Mouse (Mus musculus): ENCODE results near the gene Zfyve26. TPM values are rescaled to one million over a fixed set of nuclear protein-coding genes. Genes with fewer than 3 reads are reported as not detected.
A peak's percentile ranks its signal among the peaks of the same experiment; 100 is the strongest.
"Not testable (repeated sequence)": the region's sequence is repeated elsewhere in the genome, so short reads cannot be mapped to it uniquely, and the experiment has no call there.

Gene Zfyve26
- total RNA-seq (2021) = 10 to 100 TPM; 18.7 to 22.5 TPM
- long read RNA-seq, experiment 1 = 0 reads
- long read RNA-seq, experiment 2, partial matches to known transcripts = 4 of 6 reads
- long read RNA-seq, experiment 2, other reads (novel, unspliced or antisense) = 1 of 6 reads

DNA sequence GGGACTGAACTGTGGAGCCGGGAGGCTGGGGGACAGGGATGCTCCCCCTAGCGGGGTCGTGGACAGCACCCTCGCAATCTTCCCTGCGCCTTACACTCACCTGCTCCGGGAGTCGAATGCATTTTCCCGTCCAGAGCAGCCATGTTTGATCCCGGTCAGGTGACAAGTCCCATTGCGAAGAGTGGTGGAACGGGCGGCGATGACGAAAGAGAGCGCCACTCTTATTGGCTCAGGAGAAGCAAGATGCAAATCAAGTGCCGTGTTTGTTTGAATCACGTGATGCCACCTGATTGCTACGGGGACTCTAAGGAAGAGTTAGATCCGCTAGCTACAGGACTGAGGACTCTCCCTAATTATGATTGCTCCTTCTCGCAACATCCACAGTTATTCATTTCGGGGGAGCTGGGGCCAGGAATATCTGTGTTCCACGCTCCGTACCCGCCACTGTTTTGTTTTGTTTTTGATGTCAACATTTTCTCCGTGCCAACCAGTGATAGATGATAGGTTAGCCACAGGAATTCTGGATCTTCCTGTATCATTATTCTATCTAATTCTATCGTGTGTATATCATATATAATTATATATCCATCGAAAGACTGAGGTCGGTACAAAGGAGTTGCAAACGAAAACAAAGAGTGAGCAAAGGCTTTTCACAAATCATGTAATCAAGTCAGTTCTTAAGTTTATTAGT is at the start of gene Zfyve26:
Gene Zfyve26, minus strand, starts transcription at position 179 of the 691 bp plus-strand sequence.
- DNase-seq (ENCODE audit: low spot score in 2 of 2) = peak; percentile 78 to 81

DNA sequence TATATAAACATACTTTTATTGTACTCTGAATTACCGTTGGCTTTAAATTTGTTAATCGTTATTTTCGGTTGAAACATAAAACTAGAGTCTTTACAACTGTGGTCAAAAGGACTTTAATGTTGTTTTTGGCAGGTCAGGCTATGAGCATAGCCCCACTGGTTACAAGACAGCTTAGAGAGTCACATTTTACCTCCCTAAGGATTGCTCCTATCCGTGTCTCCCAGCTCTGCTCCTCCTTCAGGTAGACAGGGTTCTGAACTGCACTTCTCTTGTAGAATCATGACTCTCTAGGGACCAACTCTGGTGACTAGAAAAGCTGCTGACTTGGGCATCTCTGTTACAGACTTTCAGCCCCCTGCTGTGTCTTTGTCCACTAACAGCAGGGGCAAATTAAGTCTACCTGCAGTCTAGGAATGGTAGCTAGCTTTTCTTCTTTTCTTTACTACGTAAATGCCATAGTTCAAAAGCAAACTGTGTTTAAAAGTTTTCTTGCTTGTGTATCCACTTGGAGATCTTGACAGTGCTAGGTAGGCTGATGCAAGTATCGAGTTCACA is 45.3 kb upstream of the Zfyve26 start:
- DNase-seq (ENCODE audit: low spot score in 2 of 2) = no peak

DNA sequence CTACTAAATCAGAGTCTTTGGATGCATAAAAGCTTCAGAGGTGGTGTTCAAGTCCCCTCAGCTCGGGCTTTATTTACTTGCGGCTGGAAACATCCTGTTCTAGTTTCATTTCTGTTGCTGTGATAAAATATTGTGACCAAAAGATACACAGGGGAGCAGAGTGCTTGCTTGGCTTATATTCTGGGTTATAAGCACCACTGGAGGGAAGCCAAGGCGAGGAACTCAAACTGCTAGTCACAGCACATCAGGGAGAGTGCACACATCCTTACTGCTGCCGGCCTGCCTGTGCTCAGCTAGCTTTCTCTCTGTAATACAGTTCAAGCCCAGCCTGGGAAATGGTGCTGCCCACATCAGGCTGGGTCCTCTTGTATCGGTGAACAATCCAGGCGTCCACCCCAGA is 44.4 kb upstream of the Zfyve26 start:
- no peak for DNase-seq (ENCODE audit: low spot score in 2 of 2)

GRCm38 (mm10) chr12:79338791-79339190 is 42.7 kb upstream of the Zfyve26 start:
- DNase-seq (ENCODE audit: low spot score in 2 of 2) = no peak

- DNase-seq (ENCODE audit: low spot score in 2 of 2) = no peak
Observed at GRCm38 (mm10) chr12:79331722-79332121, 35.6 kb upstream of the Zfyve26 start.

- no peak for DNase-seq (ENCODE audit: low spot score in 2 of 2)
Observed at GRCm38 (mm10) chr12:79330571-79330970, 34.5 kb upstream of the Zfyve26 start.

DNA sequence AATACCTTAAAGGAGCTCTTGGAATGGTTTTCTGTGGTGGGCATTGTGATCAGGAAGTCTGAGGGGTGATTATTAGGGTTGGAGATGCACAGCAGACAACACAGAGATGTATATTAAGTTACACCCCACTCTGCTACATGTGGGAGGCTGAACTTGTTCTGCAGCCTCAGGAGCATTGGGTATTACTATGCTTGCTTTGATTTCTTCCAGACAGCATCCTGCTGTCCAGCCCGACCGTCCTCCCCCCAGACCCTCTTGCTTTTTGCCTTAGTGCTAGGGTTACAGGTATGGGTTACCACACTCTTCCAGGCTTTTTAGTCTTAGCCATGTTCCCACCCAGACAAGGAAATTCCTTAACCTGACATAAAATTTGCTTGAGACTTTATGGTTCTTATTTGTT is 31.8 kb upstream of the Zfyve26 start:
- no peak for DNase-seq (ENCODE audit: low spot score in 2 of 2)

- no peak for DNase-seq (ENCODE audit: low spot score in 2 of 2)
Observed at GRCm38 (mm10) chr12:79326745-79327144, 30.6 kb upstream of the Zfyve26 start.

GRCm38 (mm10) chr12:79326236-79326635 is 30.1 kb upstream of the Zfyve26 start:
- no peak for DNase-seq (ENCODE audit: low spot score in 2 of 2)

DNA sequence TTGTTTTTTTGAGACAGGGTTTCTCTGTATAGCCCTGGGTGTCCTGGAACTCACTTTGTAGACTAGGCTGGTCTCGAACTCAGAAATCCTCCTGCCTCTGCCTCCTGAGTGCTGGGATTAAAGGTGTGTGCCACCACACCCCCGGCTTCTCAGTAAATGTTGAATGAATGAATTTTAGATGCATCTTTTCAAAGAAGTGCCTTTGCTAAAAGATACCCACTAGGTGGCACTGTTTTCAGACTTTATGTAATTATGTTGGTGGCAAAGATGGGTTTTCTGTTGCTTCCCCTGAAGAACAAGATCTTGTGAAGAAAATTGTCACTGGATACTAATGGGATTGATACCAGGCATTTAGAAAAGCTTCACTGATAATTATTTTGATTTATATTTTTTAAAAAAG is 26.4 kb upstream of the Zfyve26 start:
- not testable (repeated sequence) for DNase-seq (ENCODE audit: low spot score in 2 of 2)

GRCm38 (mm10) chr12:79320895-79321294 is 24.8 kb upstream of the Zfyve26 start:
- no peak for DNase-seq (ENCODE audit: low spot score in 2 of 2)

DNA sequence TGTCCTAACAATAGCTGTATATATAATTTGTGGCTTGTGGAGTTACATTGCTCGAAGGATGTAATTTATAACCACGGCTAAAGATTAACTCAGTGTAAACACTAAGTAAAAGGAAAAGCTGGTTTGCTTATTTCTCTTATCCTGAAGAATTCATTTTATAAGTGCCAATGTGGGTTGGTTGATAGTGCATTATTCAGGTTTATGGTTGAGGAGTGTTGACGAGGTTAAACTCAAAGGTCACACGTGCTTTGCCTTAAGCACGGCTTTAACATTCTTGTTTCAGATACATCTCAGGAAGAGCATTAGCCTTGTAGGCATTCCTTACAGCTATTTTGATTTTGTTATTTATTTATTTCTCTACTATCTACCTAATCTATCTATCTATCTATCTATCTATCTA is 21.2 kb upstream of the Zfyve26 start:
- no peak for DNase-seq (ENCODE audit: low spot score in 2 of 2)

DNA sequence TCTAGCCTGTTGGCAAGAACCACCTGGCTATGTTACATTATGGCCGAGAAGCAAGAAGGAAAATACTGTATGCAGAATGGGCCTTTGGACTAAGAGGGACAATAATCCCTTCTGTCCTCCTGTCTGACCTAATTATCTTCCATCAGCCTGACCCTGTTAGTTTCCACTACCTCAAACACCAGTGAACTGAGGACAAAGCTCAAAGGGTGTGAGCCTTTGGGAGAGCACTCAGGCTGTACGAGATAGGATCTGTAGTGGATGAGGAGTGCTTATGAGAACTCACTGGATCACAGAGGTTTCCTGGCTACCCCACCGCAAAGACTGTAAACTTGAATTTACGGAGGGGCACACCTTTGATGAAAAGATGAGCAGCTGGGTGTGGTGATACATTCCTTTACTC is 17.6 kb upstream of the Zfyve26 start:
- DNase-seq (ENCODE audit: low spot score in 2 of 2) = no peak

DNA sequence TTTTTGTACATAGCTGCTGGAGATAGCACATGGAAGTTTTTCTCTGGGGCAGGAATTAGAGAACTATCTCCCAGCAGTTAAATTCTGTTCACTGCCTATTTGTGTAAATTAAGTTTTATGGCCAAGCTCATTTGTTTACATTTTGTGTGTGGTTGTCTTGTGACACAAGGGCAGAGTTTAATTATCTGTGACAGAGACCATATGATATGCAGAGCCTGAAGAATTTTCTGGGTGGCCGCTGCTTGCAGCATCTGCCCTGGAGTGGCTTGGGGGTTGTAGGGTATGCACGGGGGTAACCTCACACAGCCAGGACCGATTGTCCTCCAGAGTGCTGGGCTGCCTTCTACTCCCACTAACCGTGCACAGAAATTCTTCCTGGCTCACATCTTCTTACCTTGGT is 9.9 kb upstream of the Zfyve26 start:
- no peak for DNase-seq (ENCODE audit: low spot score in 2 of 2)

DNA sequence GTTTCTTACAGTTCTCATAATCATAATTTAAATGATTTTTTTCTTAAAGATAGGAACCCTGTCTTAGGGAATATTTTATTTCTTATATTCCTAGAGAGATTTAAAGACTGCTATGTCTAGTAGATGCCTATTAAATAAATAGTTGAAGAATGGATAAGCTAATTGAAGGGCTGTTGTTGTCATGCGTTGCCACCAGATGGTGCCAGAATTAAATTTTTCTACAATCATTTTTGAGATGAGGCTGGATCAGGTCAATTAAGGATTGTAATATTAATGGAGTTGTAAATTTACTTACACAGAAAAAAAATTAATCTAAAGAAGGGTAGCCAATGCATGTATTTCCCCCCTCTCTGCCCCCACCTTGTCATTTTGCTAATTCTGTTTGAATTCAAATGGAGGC is 9.0 kb upstream of the Zfyve26 start:
- no peak for DNase-seq (ENCODE audit: low spot score in 2 of 2)

- DNase-seq (ENCODE audit: low spot score in 2 of 2) = no peak
Observed at GRCm38 (mm10) chr12:79301802-79302201, 5.7 kb upstream of the Zfyve26 start.

DNA sequence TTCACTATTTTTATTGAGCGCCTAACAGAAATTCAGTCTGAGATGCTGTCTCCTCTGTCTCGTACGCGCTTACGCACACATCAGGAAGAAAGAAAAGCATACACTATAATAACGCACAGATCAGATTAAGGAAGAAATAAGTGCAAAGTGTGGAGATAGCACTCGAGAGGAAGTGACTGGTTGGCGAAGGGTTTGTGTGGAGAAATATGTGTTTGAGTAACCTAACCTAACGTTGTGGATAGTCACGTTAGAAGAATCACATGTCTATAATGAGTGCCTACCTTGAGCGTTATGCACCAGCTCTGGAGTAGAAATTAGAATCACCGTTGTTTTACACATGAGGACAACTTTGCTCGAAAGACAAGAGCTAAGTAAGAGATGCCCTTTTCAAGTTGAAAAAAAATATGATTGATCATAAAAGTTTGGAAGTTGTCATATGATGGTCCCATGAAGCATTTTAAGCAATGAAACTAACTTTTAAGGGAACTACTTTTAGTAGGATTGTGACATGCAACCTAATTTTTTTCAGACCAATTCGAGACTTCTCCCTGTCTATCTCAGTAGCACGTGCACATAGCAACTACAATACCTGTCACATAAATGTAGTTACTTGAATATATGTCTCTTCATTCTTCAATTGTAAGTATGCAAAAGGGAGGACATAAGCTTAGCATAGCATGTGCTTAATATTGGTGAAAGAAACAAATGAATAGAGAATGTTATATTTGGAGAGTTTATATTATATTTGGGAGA is 2.0 kb upstream of the Zfyve26 start:
- DNase-seq (ENCODE audit: low spot score in 2 of 2) = no peak

DNA sequence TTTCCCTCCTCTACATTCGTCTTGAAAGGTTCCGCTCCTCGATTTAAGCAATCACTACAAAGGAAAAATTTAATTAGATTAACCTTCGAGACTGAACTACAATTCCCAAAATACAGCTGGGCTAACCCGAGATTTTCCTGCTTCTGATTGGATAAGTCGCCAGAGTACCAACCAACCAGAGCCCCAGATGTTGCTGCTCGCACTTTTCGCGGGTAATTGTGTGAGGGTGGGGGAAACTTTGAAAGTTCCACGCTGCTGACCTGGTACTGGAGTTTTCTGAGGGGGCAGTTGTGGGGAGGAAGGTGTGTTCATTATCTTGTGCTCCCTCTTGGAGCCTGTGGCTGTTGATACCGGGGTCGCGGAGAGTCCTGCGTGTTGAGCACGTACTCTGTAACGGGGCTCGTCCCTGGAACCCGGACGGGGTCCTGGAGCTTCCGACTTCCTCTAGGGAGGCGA is 1.0 kb upstream of the Zfyve26 start, which contains the start of gene Rad51b:
Gene Rad51b, plus strand, starts transcription at position 162 of the 456 bp plus-strand sequence.
- peak; percentile 53 to 54 for DNase-seq (ENCODE audit: low spot score in 2 of 2)

DNA sequence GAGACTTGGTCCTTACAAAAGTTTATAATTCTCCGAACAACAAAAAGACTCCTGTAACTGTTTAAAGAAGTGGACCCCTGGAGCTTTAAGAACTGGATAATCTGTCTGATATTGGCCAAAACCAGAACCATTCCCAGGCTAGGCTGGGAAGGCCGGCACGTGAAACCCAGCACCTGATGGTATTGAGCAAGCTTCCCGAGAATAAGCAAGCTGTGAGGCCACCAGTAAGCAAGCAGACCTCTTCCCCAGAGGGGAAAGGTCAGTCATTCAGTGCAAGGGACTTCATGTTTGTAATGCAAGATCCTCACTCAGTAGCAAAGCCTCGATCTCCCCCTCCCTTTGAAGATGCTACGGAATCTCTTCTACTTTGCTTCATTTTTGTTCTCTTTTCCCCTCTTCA is 3.2 kb downstream of the Zfyve26 start:
- no peak for DNase-seq (ENCODE audit: low spot score in 2 of 2)

- DNase-seq (ENCODE audit: low spot score in 2 of 2) = no peak
Observed at GRCm38 (mm10) chr12:79282595-79282994, 13.5 kb downstream of the Zfyve26 start.

DNA sequence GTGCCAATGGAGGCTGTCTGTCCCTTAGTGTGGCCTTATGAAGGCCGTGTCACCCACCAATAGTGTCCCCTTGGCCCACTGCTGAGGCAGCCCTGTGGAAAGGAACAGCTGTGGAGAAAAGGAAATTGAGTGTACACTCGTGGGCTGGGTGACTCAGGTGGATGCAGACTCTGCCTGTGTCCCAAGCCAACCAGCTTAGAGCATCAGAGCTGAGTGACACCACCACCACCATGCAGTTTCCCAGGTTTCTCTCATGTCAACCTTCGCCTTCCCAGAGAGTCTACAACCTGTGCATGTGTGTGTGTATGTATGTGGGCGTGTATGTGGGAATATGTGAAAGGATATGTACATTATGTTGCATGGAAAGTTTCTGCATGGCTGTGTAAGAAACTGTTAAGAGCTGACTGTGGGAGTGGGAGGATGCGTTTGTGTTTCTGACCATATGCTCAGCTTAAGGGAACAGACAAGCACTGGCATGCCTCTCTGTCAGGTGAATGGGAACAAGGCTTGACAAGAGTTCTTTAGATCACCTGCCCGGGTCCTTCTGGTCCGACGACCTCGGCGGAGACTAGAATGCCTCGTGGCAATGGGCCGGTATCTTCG is 16.5 kb downstream of the Zfyve26 start:
- no peak for DNase-seq (ENCODE audit: low spot score in 2 of 2)

GRCm38 (mm10) chr12:79272604-79273003 is 23.5 kb downstream of the Zfyve26 start:
- DNase-seq (ENCODE audit: low spot score in 2 of 2) = no peak

Data from adrenal gland, adult 18-20 months (tissue).